Mouse (Mus musculus): ENCODE data around the gene Cmah. TPM values are rescaled to one million over a fixed set of nuclear protein-coding genes. Genes with fewer than 3 reads are reported as not detected.

Cmah gene
- 1.6 and 2.1 TPM in 2 replicates for polyA plus RNA-seq (2012; rRNA removed)

DNA sequence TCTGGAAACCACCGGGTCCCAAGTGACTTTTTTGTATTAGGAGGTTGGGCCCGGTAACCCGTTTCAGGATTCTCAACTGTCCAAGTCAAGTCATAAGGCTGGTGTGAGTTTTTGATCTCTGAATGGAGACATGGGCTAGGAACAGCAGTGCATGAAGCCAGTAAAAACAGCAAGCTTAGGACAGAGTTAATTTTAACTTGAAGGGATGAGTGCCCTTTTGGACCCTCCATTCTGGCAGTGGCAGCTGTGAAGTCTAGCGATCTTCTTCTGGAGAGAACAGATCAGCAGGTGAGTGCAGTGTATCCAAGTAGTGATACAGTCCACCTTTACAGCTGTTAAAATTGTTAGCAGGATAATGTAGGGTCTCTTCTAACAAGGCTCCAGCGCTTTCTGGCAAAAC lies at the start of gene Cmah:
Gene Cmah (plus strand): TSS at position 204 of the 400 bp plus-strand sequence.

DNA sequence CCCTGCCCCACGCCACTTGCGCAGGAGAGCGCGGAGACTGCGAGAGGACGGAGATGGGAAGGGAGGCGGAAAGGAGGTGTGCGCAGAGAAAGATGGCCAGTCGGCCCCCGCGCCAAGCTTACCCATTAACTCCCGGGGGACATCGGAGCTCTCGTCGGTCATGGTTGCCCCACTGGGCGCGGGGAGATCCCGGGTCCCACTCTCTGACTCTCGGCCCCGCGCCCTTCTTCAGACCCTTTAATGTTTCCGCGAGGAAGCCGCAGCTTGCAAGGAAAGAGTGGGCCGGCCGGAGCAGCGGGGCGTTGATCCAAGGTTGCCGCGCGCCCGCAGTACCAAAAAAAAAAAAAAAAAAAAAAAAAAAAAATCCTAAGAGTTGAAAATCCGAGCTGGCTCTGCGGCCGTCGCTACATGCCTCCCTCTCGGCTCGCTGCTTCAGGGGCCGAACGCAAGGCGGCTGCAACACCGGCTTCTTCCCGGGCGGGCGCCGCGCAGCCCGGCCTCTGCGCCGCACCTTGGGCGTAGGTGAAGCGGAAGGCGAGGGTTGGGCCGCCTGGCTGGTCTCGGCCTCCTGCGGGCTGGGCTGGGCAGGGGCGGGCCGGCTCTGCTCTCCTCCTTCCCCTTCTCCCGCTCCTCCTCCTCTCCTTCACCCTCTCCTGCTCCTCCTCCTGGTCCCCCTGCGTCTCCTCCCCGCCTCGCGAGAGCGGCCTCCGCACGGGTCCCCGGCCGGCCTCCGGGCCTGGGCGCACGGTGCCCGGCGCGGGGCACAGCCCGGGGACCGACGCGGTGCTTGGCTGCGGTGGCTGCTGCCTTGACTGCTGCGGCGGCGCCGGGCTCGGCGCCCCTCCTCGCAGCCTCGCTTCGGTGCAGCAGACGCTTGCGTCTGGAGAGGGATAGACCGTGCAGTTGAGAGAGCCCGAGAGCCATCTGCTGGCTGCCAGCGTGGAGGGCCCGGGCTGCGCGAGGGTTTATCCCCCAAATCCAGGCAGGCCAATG lies 46.5 kb upstream of the Cmah start, which contains the start of gene Carmil1:
Gene Carmil1 (minus strand): TSS at position 357 of the 993 bp plus-strand sequence.

Other genes with a start within 250 kb of the Cmah start
- 5.7 and 6.4 TPM in 2 replicates for gene Carmil1, start 46.6 kb upstream of the Cmah start, polyA plus RNA-seq (2012; rRNA removed)